Mouse (Mus musculus) cerebellum, adult 2 months (tissue): ENCODE data around the gene Trim7. TPM values are rescaled to one million over a fixed set of nuclear protein-coding genes. Genes with fewer than 3 reads are reported as not detected.
"Not testable (repeated sequence)": the region's sequence is repeated elsewhere in the genome, so short reads cannot be mapped to it uniquely, and the experiment has no call there.

Experiments
- DNase-seq, 2 experiments: peaks; one replicate each; pipeline ENCODE4 v3.0.0; 2021
- H3K27ac ChIP-seq: fragments of 200-500 bp; 2 replicates; pipeline ENCODE4 v1.5.1; 2012; ENCODE audit warnings: low read length, control low read depth, inconsistent platforms; ENCODE audit not compliant: insufficient read depth
- H3K27me3 ChIP-seq: fragments of 200-500 bp; 2 replicates; pipeline ENCODE4 v1.6.1; 2012; ENCODE audit warnings: inconsistent platforms, mild to moderate bottlenecking, low read length, moderate library complexity; ENCODE audit not compliant: control insufficient read depth, insufficient read depth
- H3K4me1 ChIP-seq: fragments of 200-500 bp; 2 replicates; pipeline ENCODE4 v1.6.1; 2011; ENCODE audit warnings: low read length; ENCODE audit not compliant: control insufficient read depth, insufficient read depth
- H3K4me3 ChIP-seq: fragments of 200-500 bp; replicated peaks from 2 replicates; pipeline ENCODE3; 2011; ENCODE audit warnings: mild to moderate bottlenecking, low read depth, low read length, control low read depth; ENCODE audit not compliant: insufficient read depth
- CTCF ChIP-seq: fragments of 200-500 bp; IDR thresholded peaks from 2 replicates; pipeline ENCODE4 v1.5.1; 2011; ENCODE audit warnings: low read depth, mild to moderate bottlenecking, control low read depth, low read length, moderate library complexity, borderline replicate concordance; ENCODE audit not compliant: insufficient read depth
- POLR2A ChIP-seq: fragments of 200-500 bp; IDR thresholded peaks from 2 replicates; pipeline ENCODE4 v1.6.1; 2011; ENCODE audit warnings: low read length, control low read depth, borderline replicate concordance; ENCODE audit not compliant: insufficient read depth
- WGBS: fragments of 180-500 bp; shearing (Covaris S2); methylation state at CpG from one replicate; pipeline ENCODE4 v1.1.7; 2018; 5-methylcytosine and 5-hydroxymethylcytosine counted together
- polyA plus RNA-seq: library from polyadenylated mRNA; depleted of rRNA; stranded (reverse); fragments of >200 nt; gene quantifications from 2 replicates; pipeline ENCODE4 v1.2.3, GENCODE M21; 2012; rRNA removed

Gene Trim7
- 4.2 and 4.7 TPM in 2 replicates for polyA plus RNA-seq

DNA sequence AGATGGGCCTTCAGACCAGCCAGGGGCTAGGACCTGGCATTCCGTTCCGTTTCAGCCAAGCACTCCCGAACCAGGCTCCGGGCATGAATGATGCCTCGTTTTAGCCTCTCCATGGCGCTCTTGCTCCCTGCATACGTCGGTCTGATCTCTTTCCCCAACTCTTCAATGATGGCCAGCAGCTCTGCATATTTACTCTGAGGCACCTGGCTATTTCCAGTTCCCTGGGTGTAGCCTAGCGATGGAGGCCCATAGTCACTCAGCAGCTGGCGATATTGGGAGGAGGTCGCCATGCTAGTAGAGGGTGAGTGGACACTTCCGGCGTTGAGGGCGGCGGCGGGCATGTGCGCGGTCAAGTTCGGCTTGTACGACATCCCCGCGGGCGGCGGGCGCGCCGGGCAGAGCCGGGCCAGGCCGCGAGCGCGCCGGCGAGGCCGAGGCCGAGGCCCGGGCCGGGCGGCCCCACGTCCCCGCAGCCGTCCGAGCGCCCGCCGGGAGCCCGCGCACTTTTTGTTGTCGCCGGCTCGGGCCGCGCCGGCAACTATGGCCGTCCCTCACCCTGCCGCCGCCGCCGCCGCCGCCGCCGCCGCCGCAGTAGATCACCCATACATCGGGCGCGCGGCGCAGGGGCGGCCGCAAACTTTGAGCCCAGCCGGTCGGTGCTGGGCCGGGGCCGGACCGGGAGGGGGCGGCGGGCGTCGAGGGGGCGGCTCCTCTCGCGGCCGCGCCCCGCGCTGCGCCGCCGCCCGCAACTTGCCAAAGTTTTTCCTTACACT is at the start of gene Trim7, which contains the start of gene Gm12184:
Gene Trim7 (plus strand): TSS at position 162 of the 773 bp plus-strand sequence.
Gene Gm12184 (minus strand): TSS at position 677 of the 773 bp plus-strand sequence.
- WGBS = under 1% methylated on average over 54 of the region's 92 CpGs
- H3K4me1 ChIP-seq, H3K27ac ChIP-seq: not testable (repeated sequence)

DNA sequence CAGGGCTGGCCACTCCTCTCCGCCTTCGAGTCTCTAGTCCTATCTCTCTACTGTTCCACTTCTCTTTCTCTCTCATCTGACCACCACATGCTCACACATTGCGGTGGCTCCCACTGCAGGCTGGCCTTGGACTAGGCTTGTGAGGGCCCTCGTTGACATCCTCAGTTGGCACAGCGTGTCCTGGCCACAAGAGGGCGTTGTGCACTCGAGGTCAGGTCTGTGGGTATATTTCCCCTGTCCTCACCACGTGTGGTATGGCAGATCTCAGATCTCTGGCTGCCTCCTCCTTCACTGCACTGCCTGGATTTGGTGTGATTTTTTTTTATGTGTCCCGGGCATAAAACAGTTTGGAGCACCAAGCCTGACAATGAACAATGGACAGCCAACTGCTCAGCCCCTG is 49.3 kb upstream of the Trim7 start:
- TF ChIP-seq CTCF = no peak
- no peak for TF ChIP-seq POLR2A
- H3K4me3 ChIP-seq = no peak overlapping the region
- WGBS = 47% methylated on average over 9 of the region's 9 CpGs
- H3K27ac ChIP-seq = no peak overlapping the region
- no peaks in the 10 kb centered on the region for H3K27me3 ChIP-seq
- DNase-seq = no peak
- H3K4me1 ChIP-seq = no peaks in the 10 kb centered on the region

More for the DNA sequence above, at the start of gene Trim7, which contains the start of gene Gm12184:
- peak; percentile 46 to 54 for DNase-seq
- peak within 1 kb of the TSS; percentile 56 for H3K4me3 ChIP-seq
- not testable (repeated sequence) for H3K27me3 ChIP-seq

DNA sequence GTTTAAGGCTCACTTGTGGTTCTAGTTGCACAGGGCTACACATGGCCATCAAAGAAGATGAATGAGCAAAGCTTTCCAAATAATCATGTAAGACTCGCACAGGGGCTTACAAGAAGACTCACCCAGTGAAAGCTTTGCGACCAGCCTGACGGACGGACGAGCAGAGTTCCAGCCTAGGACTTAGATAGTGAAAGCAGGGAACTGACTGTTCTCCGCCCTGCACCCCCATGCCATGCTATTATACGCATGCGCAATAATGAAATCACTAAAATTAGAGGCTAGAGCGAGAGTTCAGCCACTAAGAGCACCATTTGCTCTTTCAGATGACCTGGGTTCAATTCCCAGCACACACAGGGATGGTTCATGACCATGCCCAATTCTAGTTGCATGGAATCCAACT is 48.6 kb upstream of the Trim7 start:
- WGBS = 88% methylated on average over 9 of the region's 9 CpGs

DNA sequence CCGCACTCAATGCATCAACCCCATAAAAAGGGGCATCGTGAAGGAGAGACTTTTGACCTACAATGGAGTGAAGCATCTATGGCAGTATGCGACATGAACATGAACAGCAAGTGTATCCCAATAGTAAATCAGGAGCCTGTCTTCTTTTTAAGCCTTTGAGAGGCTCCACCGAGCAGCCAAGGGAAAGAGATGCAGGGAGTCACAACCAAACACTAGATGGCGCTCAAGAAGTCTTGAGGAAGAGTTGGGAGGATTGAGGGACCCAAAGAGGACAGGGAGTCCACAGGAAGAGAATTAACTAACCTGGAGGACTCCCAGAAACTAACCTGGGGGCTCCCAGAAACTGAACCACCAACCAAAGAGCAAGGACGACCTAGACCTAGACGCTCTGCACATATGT is 46.5 kb upstream of the Trim7 start:
- TF ChIP-seq CTCF (peak; percentile 37; the same call in 1 of the 2 replicates), POLR2A (no peak)
- Histone ChIP-seq H3K27ac (no peak overlapping the region), H3K4me1 (no peaks in the 10 kb centered on the region), H3K4me3 (no peak overlapping the region), H3K27me3 (no peaks in the 10 kb centered on the region)
- no peak for DNase-seq
- WGBS = 36% methylated on average over 7 of the region's 7 CpGs

More for the DNA sequence above, 48.6 kb upstream of the Trim7 start:
- no peaks in the 10 kb centered on the region for H3K27me3 ChIP-seq
- H3K27ac ChIP-seq = no peak overlapping the region
- TF ChIP-seq CTCF = no peak
- no peak for TF ChIP-seq POLR2A
- no peaks in the 10 kb centered on the region for H3K4me1 ChIP-seq
- DNase-seq = no peak
- H3K4me3 ChIP-seq = no peak overlapping the region

DNA sequence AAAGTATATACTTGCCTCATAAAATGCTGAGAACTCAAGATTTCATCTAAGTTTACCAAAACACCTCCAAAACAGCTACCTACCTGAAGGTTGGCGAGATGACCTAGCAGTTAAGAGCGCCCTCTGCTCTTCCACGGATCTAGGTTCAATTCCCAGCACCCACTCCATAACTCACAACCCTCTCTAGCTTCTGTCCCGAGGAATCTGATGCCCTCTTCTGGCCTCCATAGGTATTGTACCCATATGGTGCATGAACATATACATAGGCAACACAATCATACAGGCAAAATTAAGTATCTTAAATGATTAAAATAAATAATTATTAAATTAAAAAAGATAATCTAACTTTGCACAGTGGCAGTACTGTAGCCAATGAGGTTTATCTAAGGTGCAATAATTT is 43.7 kb upstream of the Trim7 start:
- no peak for DNase-seq
- H3K27me3 ChIP-seq = no peaks in the 10 kb centered on the region
- no peaks in the 10 kb centered on the region for H3K4me1 ChIP-seq
- H3K4me3 ChIP-seq = no peak overlapping the region
- whole genome bisulfite sequencing = 89% methylated on average over 4 of the region's 4 CpGs
- TF ChIP-seq POLR2A (no peak), CTCF (no peak)
- no peak overlapping the region for H3K27ac ChIP-seq

DNA sequence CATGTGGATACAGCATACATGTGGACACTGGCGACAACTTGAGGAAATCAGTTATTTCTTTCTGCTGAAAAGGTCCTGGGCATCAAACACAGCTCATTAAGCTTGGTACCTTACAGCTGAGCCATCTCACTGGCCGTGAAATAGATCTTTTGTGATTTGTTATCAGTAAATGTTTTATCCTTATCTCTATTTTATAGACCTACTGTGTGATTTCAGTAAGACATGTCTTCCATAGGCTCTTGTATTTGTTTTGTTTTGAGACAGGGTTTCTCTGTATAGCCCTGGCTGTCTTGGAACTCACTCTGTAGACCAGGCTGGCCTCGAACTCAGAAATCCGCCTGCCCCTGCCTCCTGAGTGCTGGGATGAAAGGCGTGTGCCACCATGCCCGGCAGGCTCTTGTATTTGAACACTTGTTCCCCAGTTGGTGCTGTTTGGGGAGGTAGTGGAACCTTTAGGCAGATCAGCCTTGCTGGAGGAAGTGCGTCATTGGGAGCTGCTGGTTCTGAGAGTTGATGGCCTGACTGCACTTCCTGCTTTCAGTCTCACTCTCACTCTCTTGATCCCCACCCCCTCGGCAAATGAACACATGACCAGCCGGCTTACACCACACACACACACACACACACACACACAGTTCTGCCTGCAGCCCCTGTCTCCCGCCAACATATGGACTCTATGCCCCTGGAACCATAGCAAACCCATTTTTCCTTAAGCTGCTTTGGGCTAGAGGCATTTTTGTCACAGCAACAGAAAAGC is 38.3 kb upstream of the Trim7 start:
- H3K4me3 ChIP-seq = peak overlapping the region; percentile 97
- no peak overlapping the region for H3K27ac ChIP-seq
- no peak for DNase-seq
- TF ChIP-seq CTCF (no peak), POLR2A (no peak)
- H3K4me1 ChIP-seq = no peaks in the 10 kb centered on the region
- WGBS = 47% methylated on average over 10 of the region's 10 CpGs
- H3K27me3 ChIP-seq = no peaks in the 10 kb centered on the region

DNA sequence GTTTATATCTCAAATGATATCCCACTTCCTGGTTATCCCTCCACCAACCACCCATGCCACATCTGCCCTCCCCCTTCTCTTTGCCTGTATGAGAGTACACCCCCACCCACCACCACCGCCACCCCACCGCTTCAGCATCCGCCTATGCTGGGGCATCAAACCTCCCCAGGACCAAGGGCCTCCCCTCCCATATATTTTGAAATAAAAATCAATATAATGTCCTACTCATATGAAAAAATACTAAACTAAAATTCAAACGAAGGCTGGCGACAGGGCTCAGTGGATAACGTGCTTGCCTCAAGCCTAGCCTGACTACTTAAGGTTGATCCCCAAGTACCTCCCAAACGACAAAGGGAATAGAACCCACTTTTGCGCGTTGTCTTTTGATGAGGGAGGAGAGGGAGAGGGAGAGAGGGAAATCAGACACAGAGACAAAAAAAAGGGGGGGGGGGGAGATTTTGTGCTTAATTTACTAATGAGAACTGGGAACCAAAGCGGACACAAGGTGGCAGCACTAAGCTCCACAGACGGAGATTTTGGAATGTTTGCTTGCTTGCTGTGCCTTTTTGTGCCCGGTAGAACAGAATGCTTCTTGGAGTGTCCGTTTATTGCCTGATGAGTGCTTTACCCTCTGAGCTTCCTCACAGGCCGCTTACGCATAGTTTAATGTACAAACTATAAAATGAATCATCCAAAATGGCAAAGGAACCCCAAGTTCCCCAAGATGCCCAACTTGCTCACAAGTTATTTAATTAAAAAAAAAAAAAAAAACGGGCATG is 37.4 kb upstream of the Trim7 start:
- WGBS = 4% methylated on average over 16 of the region's 16 CpGs
- TF ChIP-seq CTCF (peak; percentile 66; the same call in 1 of the 2 replicates), POLR2A (no peak)
- Histone ChIP-seq H3K4me3 (peak overlapping the region; percentile 97), H3K27ac (0 out of 2 replicates have a peak overlapping the region, but pooled peaks have one; percentile 45), H3K4me1 (no peaks in the 10 kb centered on the region), H3K27me3 (no peaks in the 10 kb centered on the region)
- peak; percentile 81 to 85 for DNase-seq
